Mouse (Mus musculus): ENCODE results near the gene Cd300a. TPM values are rescaled to one million over a fixed set of nuclear protein-coding genes. Genes with fewer than 3 reads are reported as not detected.

Cd300a gene
- polyA plus RNA-seq, 1 experiment: 239 TPM

- TF ChIP-seq CTCF (IDR thresholded peaks at IDR 0.05; ENCODE audit: low read depth, low read length) (no peak), POLR2A (IDR thresholded peaks at IDR 0.05; ENCODE audit: borderline replicate concordance, low read depth, low read length) (no peak)
- peaks cover 15% of the 10 kb centered on the region for H3K4me1 ChIP-seq (ENCODE audit: control insufficient read depth, insufficient read depth, low read length)
- no peak overlapping the region for H3K4me3 ChIP-seq (ENCODE audit: insufficient read depth, low read length)
- no peak overlapping the region for H3K27ac ChIP-seq (ENCODE audit: insufficient read depth, low read depth, low read length)
Measured at GRCm38 (mm10) chr11:114865999-114866398, 23.8 kb upstream of the Cd300a start.

- TF ChIP-seq POLR2A (IDR thresholded peaks at IDR 0.05; ENCODE audit: borderline replicate concordance, low read depth, low read length) (no peak), CTCF (IDR thresholded peaks at IDR 0.05; ENCODE audit: low read depth, low read length) (no peak)
- Histone ChIP-seq H3K4me3 (ENCODE audit: insufficient read depth, low read length) (no peak overlapping the region), H3K27ac (ENCODE audit: insufficient read depth, low read depth, low read length) (no peak overlapping the region), H3K4me1 (ENCODE audit: control insufficient read depth, insufficient read depth, low read length) (peaks cover 14% of the 10 kb centered on the region)
Measured at GRCm38 (mm10) chr11:114866486-114867360, 23.1 kb upstream of the Cd300a start.

- H3K4me1 ChIP-seq (ENCODE audit: control insufficient read depth, insufficient read depth, low read length): peaks cover 14% of the 10 kb centered on the region
Measured at GRCm38 (mm10) chr11:114867361-114868235, 22.2 kb upstream of the Cd300a start.

GRCm38 (mm10) chr11:114868280-114868679 lies 21.6 kb upstream of the Cd300a start:
- Histone ChIP-seq H3K4me3 (ENCODE audit: insufficient read depth, low read length) (no peak overlapping the region), H3K27ac (ENCODE audit: insufficient read depth, low read depth, low read length) (no peak overlapping the region), H3K4me1 (ENCODE audit: control insufficient read depth, insufficient read depth, low read length) (peaks cover 17% of the 10 kb centered on the region)
- no peak for TF ChIP-seq POLR2A (IDR thresholded peaks at IDR 0.05; ENCODE audit: borderline replicate concordance, low read depth, low read length)
- no peak for TF ChIP-seq CTCF (IDR thresholded peaks at IDR 0.05; ENCODE audit: low read depth, low read length)

More at GRCm38 (mm10) chr11:114867361-114868235, 22.2 kb upstream of the Cd300a start:
- Histone ChIP-seq H3K4me3 (ENCODE audit: insufficient read depth, low read length) (no peak overlapping the region), H3K27ac (ENCODE audit: insufficient read depth, low read depth, low read length) (no peak overlapping the region)
- no peak for TF ChIP-seq CTCF (IDR thresholded peaks at IDR 0.05; ENCODE audit: low read depth, low read length)
- no peak for TF ChIP-seq POLR2A (IDR thresholded peaks at IDR 0.05; ENCODE audit: borderline replicate concordance, low read depth, low read length)

- TF ChIP-seq CTCF (IDR thresholded peaks at IDR 0.05; ENCODE audit: low read depth, low read length) (no peak), POLR2A (IDR thresholded peaks at IDR 0.05; ENCODE audit: borderline replicate concordance, low read depth, low read length) (no peak)
- Histone ChIP-seq H3K27ac (ENCODE audit: insufficient read depth, low read depth, low read length) (no peak overlapping the region), H3K4me1 (ENCODE audit: control insufficient read depth, insufficient read depth, low read length) (peaks cover 17% of the 10 kb centered on the region), H3K4me3 (ENCODE audit: insufficient read depth, low read length) (no peak overlapping the region)
Measured at GRCm38 (mm10) chr11:114869787-114870186, 20.1 kb upstream of the Cd300a start.

GRCm38 (mm10) chr11:114871540-114871939 lies 18.3 kb upstream of the Cd300a start:
- TF ChIP-seq POLR2A (IDR thresholded peaks at IDR 0.05; ENCODE audit: borderline replicate concordance, low read depth, low read length): no peak
- no peak for TF ChIP-seq CTCF (IDR thresholded peaks at IDR 0.05; ENCODE audit: low read depth, low read length)
- H3K4me3 ChIP-seq (ENCODE audit: insufficient read depth, low read length): no peak overlapping the region
- peaks cover 16% of the 10 kb centered on the region for H3K4me1 ChIP-seq (ENCODE audit: control insufficient read depth, insufficient read depth, low read length)
- no peak overlapping the region for H3K27ac ChIP-seq (ENCODE audit: insufficient read depth, low read depth, low read length)

- TF ChIP-seq POLR2A (IDR thresholded peaks at IDR 0.05; ENCODE audit: borderline replicate concordance, low read depth, low read length) (no peak), CTCF (IDR thresholded peaks at IDR 0.05; ENCODE audit: low read depth, low read length) (no peak)
- no peak overlapping the region for H3K4me3 ChIP-seq (ENCODE audit: insufficient read depth, low read length)
- H3K4me1 ChIP-seq (ENCODE audit: control insufficient read depth, insufficient read depth, low read length): peaks cover 23% of the 10 kb centered on the region
- H3K27ac ChIP-seq (ENCODE audit: insufficient read depth, low read depth, low read length): no peak overlapping the region
Measured at GRCm38 (mm10) chr11:114873022-114873817, 16.6 kb upstream of the Cd300a start.

- H3K4me3 ChIP-seq (ENCODE audit: insufficient read depth, low read length): no peak overlapping the region
- TF ChIP-seq POLR2A (IDR thresholded peaks at IDR 0.05; ENCODE audit: borderline replicate concordance, low read depth, low read length): no peak
- TF ChIP-seq CTCF (IDR thresholded peaks at IDR 0.05; ENCODE audit: low read depth, low read length): no peak
- H3K27ac ChIP-seq (ENCODE audit: insufficient read depth, low read depth, low read length): no peak overlapping the region
- H3K4me1 ChIP-seq (ENCODE audit: control insufficient read depth, insufficient read depth, low read length): peaks cover 32% of the 10 kb centered on the region
Measured at GRCm38 (mm10) chr11:114874226-114875145, 15.4 kb upstream of the Cd300a start.

Data from bone marrow macrophage, adult 2 months (primary cell).